Mouse (Mus musculus) hindbrain, postnatal 0 days (tissue): ENCODE results near the gene Rapgef5. TPM values are rescaled to one million over a fixed set of nuclear protein-coding genes. Genes with fewer than 3 reads are reported as not detected.

Experiments
- ATAC-seq: fragments of 200-750 bp; cut with Nextera tagmentation; 2 replicates; pipeline ENCODE4 v1.8.0; 2017; ENCODE audit warnings: mild to moderate bottlenecking, moderate TSS enrichment, moderate library complexity
- DNase-seq: peaks from one replicate; pipeline ENCODE4 v3.0.0-alpha.2; 2015; ENCODE audit warnings: low spot score
- H3K27ac ChIP-seq: fragments of 300-500 bp; sonication (generic); 2 replicates; pipeline ENCODE4 v1.5.1; 2014; ENCODE audit warnings: mild to moderate bottlenecking
- H3K27me3 ChIP-seq: fragments of 300-500 bp; sonication (generic); 2 replicates; pipeline ENCODE4 v1.6.1; 2014; ENCODE audit warnings: low read length, mixed read lengths; ENCODE audit not compliant: insufficient read depth
- H3K36me3 ChIP-seq: fragments of 300-500 bp; sonication (generic); 2 replicates; pipeline ENCODE4 v1.6.1; 2014; ENCODE audit warnings: low read length, mixed read lengths; ENCODE audit not compliant: insufficient read depth
- H3K4me1 ChIP-seq: fragments of 300-500 bp; sonication (generic); 2 replicates; pipeline ENCODE4 v1.6.1; 2014; ENCODE audit warnings: antibody characterized with exemption, low read length, mixed read lengths; ENCODE audit not compliant: insufficient read depth
- H3K4me2 ChIP-seq: fragments of 300-500 bp; sonication (generic); 2 replicates; pipeline ENCODE4 v1.6.1; 2014; ENCODE audit warnings: low read depth, mild to moderate bottlenecking, low read length, moderate library complexity, mixed read lengths
- H3K4me3 ChIP-seq: fragments of 300-500 bp; sonication (generic); 2 replicates; pipeline ENCODE4 v1.5.1; 2014; ENCODE audit warnings: low read length
- H3K9ac ChIP-seq: fragments of 300-500 bp; sonication (generic); replicated peaks from 2 replicates; pipeline ENCODE4 v1.6.1; 2014; ENCODE audit warnings: mild to moderate bottlenecking, low read length, moderate library complexity, mixed read lengths
- H3K9me3 ChIP-seq: fragments of 300-500 bp; sonication (generic); 2 replicates; pipeline ENCODE4 v1.6.1; 2016; ENCODE audit warnings: low read length, mixed read lengths
- CTCF ChIP-seq: IDR thresholded peaks from 2 replicates; pipeline ENCODE4 v1.5.1; 2016; ENCODE audit warnings: antibody characterized with exemption, control low read depth, low read depth
- WGBS: fragments of 180-500 bp; shearing (Covaris S2); extraction: QIAGEN DNeasy Blood & Tissue Kit; methylation state at CpG from one replicate; pipeline ENCODE4 v1.1.7; 2014; 5-methylcytosine and 5-hydroxymethylcytosine counted together
- polyA plus RNA-seq: library from polyadenylated mRNA; unstranded; fragments of >200 nt; fragmentation: Nextera tagmentation; extraction: Ambion mirVana; gene quantifications from 2 replicates; pipeline ENCODE4 v1.2.1, GENCODE M21; 2015
- total RNA-seq: library from RNA; depleted of rRNA; stranded (reverse); fragments of >200 nt; gene quantifications from 2 replicates; pipeline ENCODE4 v1.2.3, GENCODE M21; 2014

Rapgef5 gene
- total and polyA plus RNA-seq, 2 experiments from 2014 or later, result 25.5 to 38.4 TPM

GRCm38 (mm10) chr12:117528509-117529145 is 12.3 kb downstream of the Rapgef5 start:
- H3K9ac ChIP-seq, result no peak overlapping the region
- ATAC-seq, result no peak
- no peak for TF ChIP-seq CTCF
- H3K27me3 ChIP-seq, result no peaks in the 10 kb centered on the region
- 71% methylated on average over 4 of the region's 4 CpGs for WGBS
- H3K9me3 ChIP-seq, result no peaks in the 10 kb centered on the region
- H3K4me2 ChIP-seq, result no peak overlapping the region
- no peak overlapping the region for H3K4me3 ChIP-seq
- no peak for DNase-seq
- H3K36me3 ChIP-seq, result no peaks in the 10 kb centered on the region
- H3K27ac ChIP-seq, result no peak overlapping the region
- no peaks in the 10 kb centered on the region for H3K4me1 ChIP-seq

GRCm38 (mm10) chr12:117531106-117531505 is 14.8 kb downstream of the Rapgef5 start:
- no peaks in the 10 kb centered on the region for H3K36me3 ChIP-seq
- H3K4me1 ChIP-seq, result peaks cover 6% of the 10 kb centered on the region; the same call in 1 of the 2 replicates
- H3K27me3 ChIP-seq, result no peaks in the 10 kb centered on the region
- no peaks in the 10 kb centered on the region for H3K9me3 ChIP-seq
- H3K4me3 ChIP-seq, result no peak overlapping the region
- H3K27ac ChIP-seq, result no peak overlapping the region
- H3K4me2 ChIP-seq, result no peak overlapping the region
- ATAC-seq (no peak), DNase-seq (no peak)
- no peak for TF ChIP-seq CTCF
- WGBS, result 91% methylated on average over 4 of the region's 4 CpGs
- no peak overlapping the region for H3K9ac ChIP-seq

GRCm38 (mm10) chr12:117533176-117534086 is 17.2 kb downstream of the Rapgef5 start:
- Histone ChIP-seq H3K4me1 (peaks cover 6% of the 10 kb centered on the region; the same call in 1 of the 2 replicates), H3K4me3 (peak overlapping the region; percentile 67), H3K4me2 (peak overlapping the region; percentile 87), H3K36me3 (no peaks in the 10 kb centered on the region), H3K27ac (peak overlapping the region; percentile 67), H3K27me3 (no peaks in the 10 kb centered on the region), H3K9ac (peak overlapping the region; percentile 65), H3K9me3 (no peaks in the 10 kb centered on the region)
- ATAC-seq (peak; percentile 83), DNase-seq (peak; percentile 66)
- TF ChIP-seq CTCF, result no peak
- WGBS, result 6% methylated on average over 39 of the region's 64 CpGs

- peak; percentile 79 for ATAC-seq
- DNase-seq, result peak; percentile 37
- peak overlapping the region; percentile 65 for H3K9ac ChIP-seq
- TF ChIP-seq CTCF, result no peak
- H3K27me3 ChIP-seq, result no peaks in the 10 kb centered on the region
- H3K27ac ChIP-seq, result peak overlapping the region; percentile 67
- H3K36me3 ChIP-seq, result no peaks in the 10 kb centered on the region
- H3K9me3 ChIP-seq, result no peaks in the 10 kb centered on the region
- under 1% methylated on average over 62 of the region's 66 CpGs for WGBS
- peak overlapping the region; percentile 67 for H3K4me3 ChIP-seq
- peaks cover 6% of the 10 kb centered on the region; the same call in 1 of the 2 replicates for H3K4me1 ChIP-seq
- peak overlapping the region; percentile 87 for H3K4me2 ChIP-seq
Measured at GRCm38 (mm10) chr12:117534087-117534751, 17.9 kb downstream of the Rapgef5 start.

- Histone ChIP-seq H3K4me3 (no peak overlapping the region), H3K36me3 (no peaks in the 10 kb centered on the region), H3K4me1 (no peaks in the 10 kb centered on the region), H3K9me3 (no peaks in the 10 kb centered on the region), H3K27me3 (no peaks in the 10 kb centered on the region), H3K9ac (no peak overlapping the region), H3K27ac (no peak overlapping the region), H3K4me2 (no peak overlapping the region)
- WGBS, result 52% methylated on average over 2 of the region's 2 CpGs
- no peak for TF ChIP-seq CTCF
- DNase-seq (no peak), ATAC-seq (no peak)
Measured at GRCm38 (mm10) chr12:117540352-117540751, 24.1 kb downstream of the Rapgef5 start.

GRCm38 (mm10) chr12:117545277-117545676 is 29.0 kb downstream of the Rapgef5 start:
- H3K36me3 ChIP-seq, result no peaks in the 10 kb centered on the region
- H3K27ac ChIP-seq, result no peak overlapping the region
- WGBS, result 87% methylated on average over 6 of the region's 6 CpGs
- ATAC-seq (no peak), DNase-seq (no peak)
- H3K9me3 ChIP-seq, result no peaks in the 10 kb centered on the region
- no peak for TF ChIP-seq CTCF
- H3K4me3 ChIP-seq, result no peak overlapping the region
- H3K4me2 ChIP-seq, result no peak overlapping the region
- H3K9ac ChIP-seq, result no peak overlapping the region
- no peaks in the 10 kb centered on the region for H3K27me3 ChIP-seq
- H3K4me1 ChIP-seq, result no peaks in the 10 kb centered on the region
